Mouse (Mus musculus): ENCODE data around the gene Ttc4.

DNA sequence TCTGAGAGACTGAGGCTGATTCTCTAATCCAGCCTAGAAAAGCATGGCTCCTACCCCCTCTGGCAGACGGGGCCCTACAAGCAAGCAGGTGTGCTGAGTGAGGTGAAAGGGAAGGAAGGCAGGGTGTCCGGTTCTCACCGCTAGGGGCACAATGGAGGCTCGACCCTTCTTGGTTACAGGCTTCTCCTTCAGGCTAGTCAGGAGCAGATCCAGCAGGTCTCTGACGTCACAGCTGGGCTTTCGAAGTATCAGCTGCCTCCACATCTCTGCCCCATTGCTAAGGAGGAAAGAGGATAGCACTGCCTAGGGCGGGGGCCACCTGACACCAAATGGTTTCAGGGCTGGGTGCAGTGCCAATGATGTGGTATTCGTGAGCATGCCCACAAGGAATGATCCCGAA, 21.2 kb upstream of the Ttc4 start:
- TF ChIP-seq CTCF (IDR thresholded peaks at IDR 0.05; ENCODE audit: extremely low read depth, insufficient read depth, insufficient read length, insufficient replicate concordance) (peak; percentile 33; the same call in 1 of the 2 replicates), POLR2A (IDR thresholded peaks at IDR 0.05; ENCODE audit: low read depth, low read length) (no peak)

All from spleen, adult 2 months (tissue).